Mouse (Mus musculus) C2C12 (cell line): ENCODE measurements around the gene Mfsd2a.

Experiments
- CTCF ChIP-seq: IDR thresholded peaks from one replicate; pipeline ENCODE4 v1.5.1; 2011; ENCODE audit not compliant: control insufficient read depth, insufficient read depth, insufficient read length
- MYOG ChIP-seq: IDR thresholded peaks from one replicate; pipeline ENCODE4 v1.6.1; 2011; ENCODE audit not compliant: control insufficient read depth, insufficient read length; ENCODE audit errors: extremely low read depth
- USF1 ChIP-seq: IDR thresholded peaks from one replicate; pipeline ENCODE4 v1.6.1; 2011; ENCODE audit warnings: low read depth, mild to moderate bottlenecking, control low read depth, moderate library complexity

DNA sequence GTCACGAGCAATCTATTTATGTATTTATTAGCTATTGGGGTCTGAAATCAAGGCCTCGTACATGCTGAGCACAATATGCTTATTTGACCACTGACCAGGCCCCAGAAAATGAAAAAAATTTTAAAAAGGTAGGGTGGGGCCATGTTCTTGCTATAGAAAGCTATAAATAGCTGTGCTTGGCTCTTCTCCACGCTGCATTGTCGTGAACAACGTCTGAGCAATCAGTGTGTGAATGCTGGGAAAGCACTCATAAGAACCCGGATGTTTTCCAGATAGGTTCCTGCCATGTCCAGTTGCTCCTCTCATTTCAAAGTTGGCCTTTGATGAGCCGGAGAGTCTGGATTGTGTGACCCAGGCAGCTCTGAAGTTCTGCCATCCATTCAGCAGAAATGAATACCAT, 46.8 kb downstream of the Mfsd2a start:
- TF ChIP-seq CTCF, result no peak
- TF ChIP-seq MYOG, result no peak
- no peak for TF ChIP-seq USF1
